Mouse (Mus musculus) kidney, adult 2 months (tissue): Measurements from ENCODE around the gene Sec16b.

ENCODE experiments used
- CTCF ChIP-seq: fragments of 200-500 bp; conservative IDR thresholded peaks from 2 replicates; pipeline ENCODE4 v1.5.1; 2011; ENCODE audit warnings: low read depth, mild to moderate bottlenecking, control low read depth, low read length, moderate library complexity, mixed read lengths; ENCODE audit not compliant: insufficient read depth, insufficient read length
- POLR2A ChIP-seq: fragments of 200-500 bp; IDR thresholded peaks from one replicate; pipeline ENCODE4 v1.6.1; 2011; ENCODE audit warnings: low read depth, low read length, control low read depth

GRCm38 (mm10) chr1:157467866-157468265 is 38.7 kb upstream of the Sec16b start:
- TF ChIP-seq CTCF, result no peak
- no peak for TF ChIP-seq POLR2A
